Mouse (Mus musculus): ENCODE measurements around the gene BC005537. TPM values are rescaled to one million over a fixed set of nuclear protein-coding genes. Genes with fewer than 3 reads are reported as not detected.

The BC005537 gene
- polyA plus RNA-seq, 1 experiment from 2014 or later: 35.3 TPM

DNA sequence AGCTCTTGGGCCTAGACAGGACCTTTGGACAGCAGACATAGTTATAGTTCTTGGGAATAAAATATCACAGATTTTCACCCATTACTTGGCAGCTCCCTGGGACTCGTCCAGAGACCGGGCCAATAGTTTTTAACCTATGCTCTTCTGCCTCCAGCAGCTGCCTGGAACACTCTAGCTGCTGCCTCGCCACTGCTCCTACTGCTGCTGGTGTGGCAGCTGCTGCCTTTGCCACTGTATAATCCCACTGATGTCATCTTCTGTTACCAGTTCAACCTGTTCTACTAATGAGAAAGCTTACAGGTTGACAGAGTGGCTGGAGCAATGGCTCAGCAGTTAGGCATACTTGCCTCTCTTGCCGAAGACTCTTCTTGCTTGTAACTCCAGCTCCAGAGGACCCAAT is 47.9 kb downstream of the BC005537 start:
- 73% methylated on average over 4 of the region's 4 CpGs for WGBS
- ATAC-seq (ENCODE audit: low FRiP score, low TSS enrichment): no peak
- no peak overlapping the region for H3K27ac ChIP-seq (ENCODE audit: low read depth, low read length)

DNA sequence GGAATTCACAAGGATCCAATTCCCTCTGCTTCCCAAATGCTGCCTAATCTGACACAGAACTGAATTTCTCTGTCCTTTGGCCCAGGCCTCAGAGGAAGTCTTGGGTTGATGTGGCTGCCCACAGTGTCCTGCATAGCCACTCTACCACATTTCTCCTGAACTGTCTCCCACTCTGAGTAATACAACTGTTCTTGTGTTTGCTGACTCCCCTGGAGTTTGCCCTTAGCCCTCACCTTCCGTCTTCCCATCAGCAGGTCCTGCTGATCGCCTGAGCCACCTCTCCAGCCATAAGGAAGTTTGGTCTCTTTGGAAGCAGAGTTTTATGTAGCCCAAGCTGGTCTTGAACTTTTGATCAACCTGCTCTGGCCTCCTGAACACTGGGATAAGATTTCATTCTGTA is 50.5 kb downstream of the BC005537 start:
- Histone ChIP-seq H3K4me2 (replicated peaks; ENCODE audit: low read depth, low read length) (no peak overlapping the region), H3K9me3 (ENCODE audit: control insufficient read depth, low read length) (no peaks in the 10 kb centered on the region), H3K4me3 (ENCODE audit: low read length) (no peak overlapping the region), H3K4me1 (ENCODE audit: control insufficient read depth, insufficient read depth, low read length) (no peaks in the 10 kb centered on the region), H3K27ac (ENCODE audit: low read depth, low read length) (no peak overlapping the region), H3K9ac (ENCODE audit: low read depth, low read length) (no peak overlapping the region), H3K27me3 (ENCODE audit: control insufficient read depth, insufficient read depth, low read length) (no peaks in the 10 kb centered on the region), H3K36me3 (ENCODE audit: control insufficient read depth, insufficient read depth, low read length) (no peaks in the 10 kb centered on the region)
- no peak for ATAC-seq (ENCODE audit: low FRiP score, low TSS enrichment)
- WGBS: 84% methylated on average over 2 of the region's 2 CpGs

More for the DNA sequence above, 47.9 kb downstream of the BC005537 start:
- Histone ChIP-seq H3K4me2 (replicated peaks; ENCODE audit: low read depth, low read length) (no peak overlapping the region), H3K27me3 (ENCODE audit: control insufficient read depth, insufficient read depth, low read length) (no peaks in the 10 kb centered on the region), H3K36me3 (ENCODE audit: control insufficient read depth, insufficient read depth, low read length) (no peaks in the 10 kb centered on the region), H3K4me1 (ENCODE audit: control insufficient read depth, insufficient read depth, low read length) (no peaks in the 10 kb centered on the region), H3K9ac (ENCODE audit: low read depth, low read length) (no peak overlapping the region), H3K4me3 (ENCODE audit: low read length) (no peak overlapping the region), H3K9me3 (ENCODE audit: control insufficient read depth, low read length) (no peaks in the 10 kb centered on the region)

DNA sequence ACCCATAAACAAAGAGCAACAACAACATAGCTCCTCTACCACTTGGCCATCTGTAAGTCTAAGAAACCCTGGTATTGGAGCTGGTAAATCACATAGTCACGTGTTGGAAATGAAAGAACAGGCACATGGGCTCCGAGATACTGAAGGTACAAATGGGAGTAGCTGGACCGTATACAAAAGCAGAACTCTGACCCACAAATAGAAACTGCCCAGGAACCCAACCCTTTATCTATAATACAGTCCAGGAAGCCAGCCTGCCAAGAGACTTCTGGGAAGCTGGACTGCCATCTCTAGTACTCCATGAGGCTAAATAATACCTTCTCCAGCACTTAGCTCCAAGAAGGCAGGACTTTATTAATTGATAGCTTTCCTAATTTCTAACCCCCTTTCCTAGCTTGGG is 51.1 kb downstream of the BC005537 start:
- Histone ChIP-seq H3K4me2 (replicated peaks; ENCODE audit: low read depth, low read length) (no peak overlapping the region), H3K4me3 (ENCODE audit: low read length) (no peak overlapping the region), H3K4me1 (ENCODE audit: control insufficient read depth, insufficient read depth, low read length) (no peaks in the 10 kb centered on the region), H3K27ac (ENCODE audit: low read depth, low read length) (no peak overlapping the region), H3K27me3 (ENCODE audit: control insufficient read depth, insufficient read depth, low read length) (no peaks in the 10 kb centered on the region), H3K36me3 (ENCODE audit: control insufficient read depth, insufficient read depth, low read length) (no peaks in the 10 kb centered on the region), H3K9me3 (ENCODE audit: control insufficient read depth, low read length) (no peaks in the 10 kb centered on the region), H3K9ac (ENCODE audit: low read depth, low read length) (no peak overlapping the region)
- WGBS: 78% methylated on average over 3 of the region's 3 CpGs
- ATAC-seq (ENCODE audit: low FRiP score, low TSS enrichment): no peak

DNA sequence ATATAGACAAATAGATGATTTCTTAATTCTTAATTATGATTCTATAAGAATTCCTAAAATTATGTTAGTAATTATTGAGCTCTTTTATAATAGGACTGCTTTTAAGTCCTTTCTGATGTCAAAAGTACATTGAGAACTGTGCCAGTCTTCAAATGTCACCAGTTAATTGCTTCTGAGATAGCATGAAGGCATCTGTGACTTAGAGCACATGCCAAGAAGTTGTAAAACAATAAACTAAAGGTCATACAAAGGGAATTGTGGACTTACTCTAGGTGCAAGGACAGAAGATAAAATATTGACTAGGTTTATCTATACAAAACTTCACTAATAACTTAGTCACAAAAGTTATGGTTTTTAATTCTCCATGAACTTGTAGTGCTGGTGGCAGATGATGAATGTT is 57.7 kb downstream of the BC005537 start:
- ATAC-seq (ENCODE audit: low FRiP score, low TSS enrichment): no peak
- Histone ChIP-seq H3K4me3 (ENCODE audit: low read length) (no peak overlapping the region), H3K36me3 (ENCODE audit: control insufficient read depth, insufficient read depth, low read length) (no peaks in the 10 kb centered on the region), H3K4me1 (ENCODE audit: control insufficient read depth, insufficient read depth, low read length) (0 out of 2 replicates have a peak, but pooled peaks cover 3% of the 10 kb centered on the region), H3K9me3 (ENCODE audit: control insufficient read depth, low read length) (no peaks in the 10 kb centered on the region), H3K27me3 (ENCODE audit: control insufficient read depth, insufficient read depth, low read length) (no peaks in the 10 kb centered on the region), H3K4me2 (replicated peaks; ENCODE audit: low read depth, low read length) (no peak overlapping the region), H3K27ac (ENCODE audit: low read depth, low read length) (no peak overlapping the region), H3K9ac (ENCODE audit: low read depth, low read length) (no peak overlapping the region)

DNA sequence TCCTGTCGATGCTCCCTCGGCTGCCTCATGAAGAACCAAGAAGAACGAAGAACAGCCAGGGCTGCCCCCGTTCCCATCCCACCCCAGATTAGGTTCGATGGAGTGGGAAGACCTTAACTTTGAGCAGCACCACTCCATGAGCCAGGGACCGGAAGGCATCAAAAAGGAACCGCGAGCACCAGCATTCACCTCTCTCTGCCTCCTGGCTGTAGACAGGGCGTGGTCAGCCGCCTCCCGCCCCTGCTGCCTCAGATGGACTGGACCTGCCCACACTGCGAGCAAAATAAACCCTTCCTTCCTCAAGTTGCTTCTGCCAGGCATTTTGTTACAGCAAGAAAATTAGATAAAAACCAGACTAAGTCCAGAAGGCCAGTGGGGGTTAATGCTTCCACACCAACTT is 59.6 kb downstream of the BC005537 start:
- H3K4me1 ChIP-seq (ENCODE audit: control insufficient read depth, insufficient read depth, low read length): peaks cover 3% of the 10 kb centered on the region; the same call in 1 of the 2 replicates
- no peaks in the 10 kb centered on the region for H3K27me3 ChIP-seq (ENCODE audit: control insufficient read depth, insufficient read depth, low read length)
- no peak for ATAC-seq (ENCODE audit: low FRiP score, low TSS enrichment)
- no peaks in the 10 kb centered on the region for H3K9me3 ChIP-seq (ENCODE audit: control insufficient read depth, low read length)
- 67% methylated on average over 12 of the region's 12 CpGs for WGBS
- H3K9ac ChIP-seq (ENCODE audit: low read depth, low read length): no peak overlapping the region
- H3K36me3 ChIP-seq (ENCODE audit: control insufficient read depth, insufficient read depth, low read length): no peaks in the 10 kb centered on the region
- H3K4me3 ChIP-seq (ENCODE audit: low read length): no peak overlapping the region
- no peak overlapping the region for H3K27ac ChIP-seq (ENCODE audit: low read depth, low read length)
- no peak overlapping the region for H3K4me2 ChIP-seq (replicated peaks; ENCODE audit: low read depth, low read length)

DNA sequence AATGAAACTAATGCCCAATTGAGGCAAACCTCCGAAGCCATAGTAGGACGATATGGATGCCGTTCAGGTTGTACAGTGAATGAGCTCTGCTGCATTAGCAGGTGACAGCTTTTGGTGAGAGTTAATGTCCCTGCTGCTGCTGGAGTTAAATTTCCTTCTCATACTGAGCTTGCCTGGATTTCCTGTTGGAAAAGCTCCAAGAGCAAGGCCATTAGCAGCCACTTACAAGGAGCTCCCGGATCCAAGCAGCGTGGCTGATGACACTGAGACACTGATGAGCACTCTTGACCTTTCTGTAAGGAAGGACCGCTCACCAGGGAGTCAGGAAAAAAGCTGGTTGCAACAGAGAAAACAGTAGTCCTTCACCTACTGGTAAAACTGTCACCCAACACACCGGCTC is 60.6 kb downstream of the BC005537 start:
- H3K4me2 ChIP-seq (replicated peaks; ENCODE audit: low read depth, low read length): no peak overlapping the region
- ATAC-seq (ENCODE audit: low FRiP score, low TSS enrichment): no peak
- no peaks in the 10 kb centered on the region for H3K36me3 ChIP-seq (ENCODE audit: control insufficient read depth, insufficient read depth, low read length)
- H3K4me3 ChIP-seq (ENCODE audit: low read length): no peak overlapping the region
- H3K9me3 ChIP-seq (ENCODE audit: control insufficient read depth, low read length): no peaks in the 10 kb centered on the region
- H3K27ac ChIP-seq (ENCODE audit: low read depth, low read length): no peak overlapping the region
- WGBS: 46% methylated on average over 7 of the region's 7 CpGs
- peaks cover 3% of the 10 kb centered on the region; the same call in 1 of the 2 replicates for H3K4me1 ChIP-seq (ENCODE audit: control insufficient read depth, insufficient read depth, low read length)
- H3K27me3 ChIP-seq (ENCODE audit: control insufficient read depth, insufficient read depth, low read length): no peaks in the 10 kb centered on the region
- no peak overlapping the region for H3K9ac ChIP-seq (ENCODE audit: low read depth, low read length)

DNA sequence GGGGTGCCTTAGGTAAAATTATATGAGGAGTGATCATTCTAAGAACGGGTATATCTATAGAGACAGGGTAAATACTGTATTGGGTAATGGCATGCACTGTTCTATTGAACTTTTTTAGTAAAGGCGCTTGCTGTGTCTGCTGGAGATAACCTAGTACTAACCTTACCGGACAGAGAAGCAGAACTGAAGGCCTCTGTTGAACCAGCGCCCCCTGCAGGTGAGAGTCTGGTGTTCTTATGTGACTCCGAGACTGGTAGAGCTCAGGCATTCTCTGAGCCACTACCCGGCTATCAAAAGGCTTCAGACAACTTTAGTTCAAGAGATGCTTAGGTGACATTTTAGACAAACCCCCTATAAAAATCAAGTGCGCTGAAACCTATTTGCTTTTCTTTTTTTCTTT is 61.1 kb downstream of the BC005537 start:
- Histone ChIP-seq H3K9me3 (ENCODE audit: control insufficient read depth, low read length) (no peaks in the 10 kb centered on the region), H3K4me2 (replicated peaks; ENCODE audit: low read depth, low read length) (no peak overlapping the region), H3K9ac (ENCODE audit: low read depth, low read length) (no peak overlapping the region), H3K4me3 (ENCODE audit: low read length) (no peak overlapping the region), H3K4me1 (ENCODE audit: control insufficient read depth, insufficient read depth, low read length) (peaks cover 3% of the 10 kb centered on the region; the same call in 1 of the 2 replicates), H3K27me3 (ENCODE audit: control insufficient read depth, insufficient read depth, low read length) (no peaks in the 10 kb centered on the region), H3K27ac (ENCODE audit: low read depth, low read length) (no peak overlapping the region), H3K36me3 (ENCODE audit: control insufficient read depth, insufficient read depth, low read length) (no peaks in the 10 kb centered on the region)
- ATAC-seq (ENCODE audit: low FRiP score, low TSS enrichment): no peak
- 68% methylated on average over 7 of the region's 7 CpGs for WGBS

Other genes starting within 250 kb of the BC005537 start
- 2.4 and 3.1 TPM in 2 replicates for gene Ripor2, start 219.5 kb upstream of the BC005537 start, polyA plus RNA-seq (2014; fragmentation: Nextera tagmentation; extraction: Ambion mirVana)
- not detected in 2 replicates for gene Armh2, start 60.4 kb upstream of the BC005537 start, polyA plus RNA-seq (2014; fragmentation: Nextera tagmentation; extraction: Ambion mirVana)
- gene Gmnn, start 39.7 kb upstream of the BC005537 start, polyA plus RNA-seq (2014; fragmentation: Nextera tagmentation; extraction: Ambion mirVana): 134 and 174 TPM in 2 replicates
- gene Acot13, start 29.9 kb downstream of the BC005537 start, polyA plus RNA-seq (2014; fragmentation: Nextera tagmentation; extraction: Ambion mirVana): 81.8 and 91.6 TPM in 2 replicates
- 68.8 and 79.9 TPM in 2 replicates for gene Tdp2, start 30.0 kb downstream of the BC005537 start, polyA plus RNA-seq (2014; fragmentation: Nextera tagmentation; extraction: Ambion mirVana)
- gene D130043K22Rik, start 43.5 kb downstream of the BC005537 start, polyA plus RNA-seq (2014; fragmentation: Nextera tagmentation; extraction: Ambion mirVana): 0.29 and 0.64 TPM in 2 replicates
- gene Aldh5a1, start 136.0 kb downstream of the BC005537 start, polyA plus RNA-seq (2014; fragmentation: Nextera tagmentation; extraction: Ambion mirVana): 8.4 and 8.7 TPM in 2 replicates
- gene Gpld1, start 141.5 kb downstream of the BC005537 start, polyA plus RNA-seq (2014; fragmentation: Nextera tagmentation; extraction: Ambion mirVana): 0.39 and 0.74 TPM in 2 replicates
- 16.3 and 24.5 TPM in 2 replicates for gene Mrs2, start 218.7 kb downstream of the BC005537 start, polyA plus RNA-seq (2014; fragmentation: Nextera tagmentation; extraction: Ambion mirVana)